Mouse (Mus musculus) embryonic facial prominence, embryonic 15.5 days (tissue): ENCODE data around the gene Evi2b. TPM values are rescaled to one million over a fixed set of nuclear protein-coding genes. Genes with fewer than 3 reads are reported as not detected.

Source experiments
- ATAC-seq: fragments of 200-750 bp; cut with Nextera tagmentation; 2 replicates; pipeline ENCODE4 v1.8.0; 2017; ENCODE audit warnings: low read depth, moderate TSS enrichment; ENCODE audit not compliant: insufficient number of reproducible peaks, low FRiP score, low TSS enrichment
- H3K27ac ChIP-seq: fragments of 300-500 bp; sonication (generic); replicated peaks from 2 replicates; pipeline ENCODE4 v1.5.1; 2015; ENCODE audit warnings: mild to moderate bottlenecking, inconsistent platforms
- H3K27me3 ChIP-seq: fragments of 300-500 bp; sonication (generic); 2 replicates; pipeline ENCODE4 v1.6.1; 2015; ENCODE audit warnings: inconsistent platforms
- H3K36me3 ChIP-seq: fragments of 300-500 bp; sonication (generic); 2 replicates; pipeline ENCODE4 v1.6.1; 2015; ENCODE audit warnings: mild to moderate bottlenecking, inconsistent platforms
- H3K4me1 ChIP-seq: fragments of 300-500 bp; sonication (generic); 2 replicates; pipeline ENCODE4 v1.6.1; 2015; ENCODE audit warnings: inconsistent platforms
- H3K4me2 ChIP-seq: fragments of 300-500 bp; sonication (generic); replicated peaks from 2 replicates; pipeline ENCODE4 v1.6.1; 2015; ENCODE audit warnings: mild to moderate bottlenecking, inconsistent platforms
- H3K4me3 ChIP-seq: fragments of 300-500 bp; sonication (generic); replicated peaks from 2 replicates; pipeline ENCODE4 v1.5.1; 2015; ENCODE audit warnings: mild to moderate bottlenecking, inconsistent platforms
- H3K9ac ChIP-seq: fragments of 300-500 bp; sonication (generic); 2 replicates; pipeline ENCODE4 v1.6.1; 2015; ENCODE audit warnings: inconsistent platforms
- H3K9me3 ChIP-seq: fragments of 300-500 bp; sonication (generic); replicated peaks from 2 replicates; pipeline ENCODE4 v1.6.1; 2016; ENCODE audit warnings: inconsistent platforms
- WGBS: fragments of 180-500 bp; shearing (Covaris S2); methylation state at CpG from one replicate; pipeline ENCODE4 v1.1.7; 2015; 5-methylcytosine and 5-hydroxymethylcytosine counted together
- polyA plus RNA-seq: library from polyadenylated mRNA; unstranded; fragments of >200 nt; fragmentation: Nextera tagmentation; extraction: Ambion mirVana; gene quantifications from 2 replicates; pipeline ENCODE4 v1.2.1, GENCODE M21; 2015

Gene Evi2b
- polyA plus RNA-seq, 1 experiment from 2014 or later: 1.6 TPM

DNA sequence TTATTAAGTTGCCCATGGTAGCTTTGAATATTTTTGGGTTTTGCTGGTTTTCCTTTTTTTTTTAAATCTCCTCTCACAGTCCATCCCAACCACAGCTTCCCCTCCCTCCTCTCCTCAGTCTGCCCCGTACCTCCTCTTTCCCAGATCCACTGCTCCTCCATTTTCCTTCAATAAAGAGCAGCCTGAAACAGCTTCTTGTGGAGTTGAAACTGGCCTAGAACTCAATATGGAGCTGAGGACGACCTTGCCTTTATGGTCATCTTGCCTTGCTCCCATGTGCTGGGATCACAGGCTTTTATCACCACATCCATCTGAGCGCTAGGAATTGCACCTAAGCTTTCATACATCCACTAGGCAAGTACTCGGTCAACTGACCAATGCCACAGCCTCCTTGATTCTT is 7.9 kb upstream of the Evi2b start:
- H3K27ac ChIP-seq: no peak overlapping the region
- no peak overlapping the region for H3K4me2 ChIP-seq
- H3K27me3 ChIP-seq: no peaks in the 10 kb centered on the region
- no peak overlapping the region for H3K4me3 ChIP-seq
- H3K36me3 ChIP-seq: no peaks in the 10 kb centered on the region; the same call in 1 of the 2 replicates
- H3K4me1 ChIP-seq: peaks cover 6% of the 10 kb centered on the region; the same call in 1 of the 2 replicates
- no peaks in the 10 kb centered on the region for H3K9me3 ChIP-seq
- 95% methylated on average over 4 of the region's 4 CpGs for WGBS
- no peak for ATAC-seq
- no peak overlapping the region for H3K9ac ChIP-seq

DNA sequence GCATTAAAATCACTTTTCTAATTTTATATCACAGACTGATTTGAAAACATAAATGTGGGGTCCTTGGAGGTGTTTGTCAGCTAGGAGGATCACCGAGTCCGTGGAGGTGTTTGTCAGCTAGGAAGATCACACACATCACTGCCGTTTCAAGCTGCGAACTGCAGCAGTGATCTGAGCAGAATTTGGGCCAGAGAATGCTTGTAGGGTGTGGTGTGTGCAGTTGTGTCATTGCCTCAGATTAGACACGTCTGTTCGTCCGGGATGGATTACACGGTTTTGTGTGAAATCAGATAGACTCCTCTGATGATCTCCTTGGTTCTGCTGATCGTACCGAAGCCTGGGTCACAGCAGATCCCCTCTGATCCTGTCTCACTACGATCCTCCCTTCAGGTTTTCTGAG is 7.2 kb upstream of the Evi2b start:
- no peak overlapping the region for H3K27ac ChIP-seq
- H3K4me2 ChIP-seq: no peak overlapping the region
- no peak for ATAC-seq
- H3K27me3 ChIP-seq: no peaks in the 10 kb centered on the region
- no peaks in the 10 kb centered on the region; the same call in 1 of the 2 replicates for H3K36me3 ChIP-seq
- peaks cover 6% of the 10 kb centered on the region; the same call in 1 of the 2 replicates for H3K4me1 ChIP-seq
- no peak overlapping the region for H3K9ac ChIP-seq
- 78% methylated on average over 11 of the region's 11 CpGs for WGBS
- H3K9me3 ChIP-seq: no peaks in the 10 kb centered on the region
- no peak overlapping the region for H3K4me3 ChIP-seq

DNA sequence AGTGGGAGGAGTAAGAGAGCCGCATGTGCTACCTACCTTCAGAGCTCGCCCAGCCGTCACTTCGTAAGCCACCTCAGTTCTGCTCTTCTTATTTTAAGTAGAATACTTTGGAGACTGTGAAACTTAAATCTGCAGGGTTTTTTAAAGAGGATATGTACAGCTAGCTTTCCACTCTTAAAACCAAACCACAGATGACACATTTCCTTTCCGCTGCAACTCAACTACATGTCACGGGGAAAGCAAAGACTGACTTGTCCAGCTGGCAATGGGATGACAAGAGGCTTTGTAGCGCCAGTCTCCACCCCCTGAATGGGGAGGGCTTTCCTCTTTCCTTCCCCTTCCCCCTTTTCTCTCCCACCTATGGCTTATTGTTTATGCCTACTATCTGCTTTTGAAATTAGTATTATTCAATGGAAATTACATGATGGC is 6.8 kb upstream of the Evi2b start, which contains the start of the genes Evi2 and Evi2a:
TSS of gene Evi2 (minus strand) at position 257 of the 429 bp plus-strand sequence.
TSS of gene Evi2a (minus strand) at position 277 of the 429 bp plus-strand sequence.
- Histone ChIP-seq H3K4me2 (no peak within 1 kb of the TSS), H3K4me1 (peaks cover 6% of the 10 kb centered on the region; the same call in 1 of the 2 replicates), H3K27ac (no peak within 1 kb of the TSS), H3K27me3 (no peaks in the 10 kb centered on the region), H3K9me3 (no peaks in the 10 kb centered on the region), H3K36me3 (no peaks in the 10 kb centered on the region; the same call in 1 of the 2 replicates), H3K9ac (no peak within 1 kb of the TSS), H3K4me3 (no peak within 1 kb of the TSS)
- ATAC-seq: no peak
- WGBS: 75% methylated on average over 7 of the region's 7 CpGs

DNA sequence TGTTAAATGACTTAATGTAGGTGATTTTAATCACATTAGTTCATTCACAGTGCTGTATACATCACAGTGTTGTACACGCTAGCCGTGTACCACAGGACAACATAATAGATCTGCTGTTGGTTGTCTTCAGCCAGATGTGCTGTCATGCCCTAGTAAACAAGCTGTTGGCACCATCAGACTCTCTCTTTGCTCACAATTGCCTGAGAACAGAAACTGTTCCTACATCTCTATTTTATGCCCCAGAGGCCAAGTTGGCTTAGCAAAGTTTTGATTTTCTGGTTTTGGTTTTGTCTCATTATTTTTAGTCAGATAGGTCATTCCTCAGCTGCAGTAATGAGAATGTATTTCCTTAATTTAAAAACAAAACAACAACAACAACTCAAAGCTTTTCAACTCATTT is 6.2 kb upstream of the Evi2b start:
- Histone ChIP-seq H3K9me3 (no peaks in the 10 kb centered on the region), H3K27me3 (no peaks in the 10 kb centered on the region), H3K4me3 (no peak overlapping the region), H3K36me3 (no peaks in the 10 kb centered on the region; the same call in 1 of the 2 replicates), H3K27ac (no peak overlapping the region), H3K9ac (no peak overlapping the region), H3K4me2 (no peak overlapping the region), H3K4me1 (peaks cover 6% of the 10 kb centered on the region; the same call in 1 of the 2 replicates)
- no peak for ATAC-seq
- WGBS: 74% methylated on average over 2 of the region's 2 CpGs

DNA sequence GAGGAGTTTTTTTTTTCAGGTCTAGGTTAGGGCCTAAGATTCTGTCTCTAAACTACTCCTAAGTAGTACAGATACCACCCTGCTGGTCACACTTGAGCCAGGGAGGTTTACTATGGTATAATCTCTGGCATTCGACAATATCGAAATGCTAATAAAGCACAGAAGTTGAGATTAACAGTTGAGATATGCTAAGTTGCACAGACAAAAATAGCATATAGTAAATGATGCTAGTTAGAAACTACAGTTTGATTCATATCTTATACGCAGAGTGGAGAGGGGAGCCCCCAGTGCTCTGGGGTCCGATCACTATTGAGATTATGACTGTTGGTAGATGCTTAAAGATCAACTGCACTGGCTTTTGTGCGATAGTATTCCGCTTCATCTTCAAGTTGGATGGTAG is 5.7 kb upstream of the Evi2b start:
- no peak for ATAC-seq
- peaks cover 5% of the 10 kb centered on the region; the same call in 1 of the 2 replicates for H3K4me1 ChIP-seq
- no peaks in the 10 kb centered on the region for H3K27me3 ChIP-seq

DNA sequence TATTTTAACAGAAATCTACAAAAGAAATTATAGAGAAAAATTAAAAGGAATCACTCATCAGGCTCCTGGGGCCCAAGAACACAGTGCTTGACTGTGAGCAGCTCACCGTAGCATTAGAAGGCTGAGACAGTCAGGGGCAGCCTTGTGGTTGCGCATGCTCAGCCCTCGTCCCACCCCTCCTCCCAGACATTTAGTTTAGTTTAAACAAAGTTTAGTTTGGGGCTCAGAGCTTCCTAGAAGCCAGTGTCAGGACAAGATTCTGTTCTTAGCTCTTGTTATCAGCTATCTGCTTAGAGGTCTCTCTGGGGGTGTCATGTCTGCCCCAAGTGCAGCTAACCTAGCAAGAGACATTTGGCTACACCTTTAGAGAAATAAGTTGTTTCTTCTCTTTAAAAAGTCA is 5.0 kb upstream of the Evi2b start:
- Histone ChIP-seq H3K4me1 (no peaks in the 10 kb centered on the region), H3K4me2 (no peak overlapping the region), H3K27ac (no peak overlapping the region), H3K27me3 (no peaks in the 10 kb centered on the region), H3K4me3 (no peak overlapping the region), H3K9ac (no peak overlapping the region), H3K9me3 (no peaks in the 10 kb centered on the region), H3K36me3 (no peaks in the 10 kb centered on the region; the same call in 1 of the 2 replicates)
- 87% methylated on average over 3 of the region's 3 CpGs for WGBS
- no peak for ATAC-seq

More for the DNA sequence above, 5.7 kb upstream of the Evi2b start:
- Histone ChIP-seq H3K9ac (no peak overlapping the region), H3K27ac (no peak overlapping the region), H3K4me3 (no peak overlapping the region), H3K9me3 (no peaks in the 10 kb centered on the region), H3K36me3 (no peaks in the 10 kb centered on the region; the same call in 1 of the 2 replicates), H3K4me2 (no peak overlapping the region)
- 89% methylated on average over 6 of the region's 6 CpGs for WGBS

DNA sequence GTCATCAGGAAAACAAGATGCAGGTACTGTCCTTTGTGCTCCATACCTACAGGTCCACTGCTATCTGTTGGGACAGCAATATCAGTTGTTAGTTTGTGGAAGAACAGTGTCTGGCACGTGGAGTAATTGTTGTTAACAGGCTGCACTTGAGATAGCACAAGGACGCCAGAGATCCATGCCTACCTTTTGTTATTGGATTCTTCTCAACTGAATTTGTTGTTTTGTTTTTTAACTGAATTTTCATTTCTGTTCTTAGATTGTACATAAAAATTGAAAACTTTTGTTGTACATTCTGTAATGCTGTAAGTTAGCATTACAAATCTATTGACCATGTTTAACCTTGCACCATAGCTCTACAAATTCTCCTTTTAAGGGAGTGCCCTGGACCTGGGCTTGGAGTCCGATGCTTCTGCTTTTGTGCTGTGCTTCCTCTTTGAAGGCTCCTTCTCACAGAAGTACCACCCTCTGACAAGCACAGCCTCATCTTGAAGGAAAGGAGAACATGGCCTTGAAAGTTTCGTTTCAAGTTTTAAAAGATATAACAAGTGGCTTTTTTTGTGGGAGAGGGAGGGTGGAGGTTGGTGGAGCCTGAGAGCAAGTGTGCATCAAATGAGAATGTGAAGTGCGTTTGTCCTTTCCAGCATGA is 4.3 kb upstream of the Evi2b start:
- no peak overlapping the region for H3K9ac ChIP-seq
- no peaks in the 10 kb centered on the region for H3K4me1 ChIP-seq
- H3K9me3 ChIP-seq: no peaks in the 10 kb centered on the region
- WGBS: 88% methylated on average over 5 of the region's 5 CpGs
- no peaks in the 10 kb centered on the region; the same call in 1 of the 2 replicates for H3K36me3 ChIP-seq
- H3K27me3 ChIP-seq: no peaks in the 10 kb centered on the region
- no peak overlapping the region for H3K27ac ChIP-seq
- no peak overlapping the region for H3K4me2 ChIP-seq
- no peak for ATAC-seq
- no peak overlapping the region for H3K4me3 ChIP-seq

DNA sequence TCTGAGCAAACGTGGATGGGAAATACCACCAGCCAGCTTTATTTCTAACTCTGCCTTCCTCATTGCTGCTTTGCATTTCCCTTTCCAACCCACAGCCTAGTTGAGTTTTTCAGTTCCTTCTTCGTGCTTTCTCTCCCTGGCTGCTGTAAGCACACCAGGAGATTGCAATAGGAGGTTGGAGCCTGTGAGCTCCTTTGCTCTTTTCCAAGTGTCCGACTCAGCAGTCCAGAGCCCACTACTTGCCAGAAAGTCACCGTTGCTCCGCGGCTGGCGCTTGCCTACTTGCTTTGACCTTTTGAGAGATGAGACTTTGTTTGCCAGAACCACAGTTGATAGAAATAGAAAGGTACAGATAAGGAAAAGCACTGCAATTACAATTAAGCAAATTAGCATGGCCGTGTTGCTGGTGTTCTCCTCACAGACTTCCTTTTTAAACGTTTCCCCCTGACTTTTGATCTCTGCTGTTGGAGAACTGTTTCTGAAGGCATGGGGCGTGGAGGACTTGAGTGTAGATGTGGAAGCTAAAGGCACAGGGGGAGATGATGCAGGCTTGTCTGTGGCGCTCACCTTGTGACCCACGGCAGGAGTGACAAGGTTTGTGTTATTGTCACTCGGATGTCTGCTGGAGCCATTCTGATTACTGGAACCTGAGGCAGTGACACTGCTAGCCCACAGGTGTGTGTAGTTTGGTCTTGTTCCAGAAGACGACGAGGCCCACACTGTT is 3.6 kb upstream of the Evi2b start:
- no peak overlapping the region for H3K4me3 ChIP-seq
- no peak overlapping the region for H3K4me2 ChIP-seq
- no peak overlapping the region for H3K9ac ChIP-seq
- H3K4me1 ChIP-seq: no peaks in the 10 kb centered on the region
- H3K27ac ChIP-seq: no peak overlapping the region
- ATAC-seq: no peak
- no peaks in the 10 kb centered on the region; the same call in 1 of the 2 replicates for H3K36me3 ChIP-seq
- no peaks in the 10 kb centered on the region for H3K9me3 ChIP-seq
- no peaks in the 10 kb centered on the region for H3K27me3 ChIP-seq
- 77% methylated on average over 15 of the region's 15 CpGs for WGBS

DNA sequence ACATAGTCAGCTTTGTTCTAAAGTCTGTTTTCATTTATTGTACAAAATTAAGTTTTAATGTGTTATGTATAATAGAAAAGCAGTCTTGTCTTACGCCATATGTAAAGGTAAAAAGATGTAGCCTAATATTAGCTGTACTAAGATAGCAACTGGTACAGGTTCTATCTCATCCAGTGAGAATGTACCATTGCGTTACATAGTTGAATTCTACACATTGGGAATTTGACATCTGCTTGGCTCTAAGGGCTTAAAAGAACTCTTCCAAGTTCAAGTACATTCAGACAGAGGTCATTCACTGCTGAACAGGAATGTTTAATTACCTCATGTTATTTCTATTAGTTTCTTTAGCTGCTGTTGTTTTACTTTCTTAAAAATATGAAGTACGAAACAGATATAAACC is 3.0 kb upstream of the Evi2b start:
- Histone ChIP-seq H3K9me3 (no peaks in the 10 kb centered on the region), H3K4me3 (no peak overlapping the region), H3K4me1 (no peaks in the 10 kb centered on the region), H3K9ac (no peak overlapping the region), H3K27ac (no peak overlapping the region), H3K4me2 (no peak overlapping the region), H3K27me3 (no peaks in the 10 kb centered on the region), H3K36me3 (no peaks in the 10 kb centered on the region; the same call in 1 of the 2 replicates)
- no peak for ATAC-seq
- 89% methylated on average over 3 of the region's 3 CpGs for WGBS

DNA sequence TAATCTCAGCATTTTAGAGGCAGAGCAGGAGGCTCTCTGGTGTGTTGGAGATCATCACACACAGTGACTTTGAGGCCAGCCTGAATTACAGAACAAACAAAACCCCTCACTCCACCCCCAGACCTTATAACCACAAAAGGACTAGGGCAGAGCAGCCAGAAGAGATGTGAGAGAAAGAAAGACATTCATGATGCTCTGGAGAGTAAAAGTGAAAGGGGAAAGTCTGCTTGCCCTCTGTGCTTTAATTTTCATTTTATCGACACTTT is 681 bp upstream of the Evi2b start:
- no peak for ATAC-seq
- H3K27me3 ChIP-seq: no peaks in the 10 kb centered on the region
- no peaks in the 10 kb centered on the region for H3K4me1 ChIP-seq
- no peak overlapping the region for H3K4me2 ChIP-seq
- no peaks in the 10 kb centered on the region for H3K9me3 ChIP-seq
- no peak overlapping the region for H3K9ac ChIP-seq
- no peaks in the 10 kb centered on the region; the same call in 1 of the 2 replicates for H3K36me3 ChIP-seq
- no peak overlapping the region for H3K4me3 ChIP-seq
- WGBS: 79% methylated on average over 1 of the region's 1 CpGs
- no peak overlapping the region for H3K27ac ChIP-seq

DNA sequence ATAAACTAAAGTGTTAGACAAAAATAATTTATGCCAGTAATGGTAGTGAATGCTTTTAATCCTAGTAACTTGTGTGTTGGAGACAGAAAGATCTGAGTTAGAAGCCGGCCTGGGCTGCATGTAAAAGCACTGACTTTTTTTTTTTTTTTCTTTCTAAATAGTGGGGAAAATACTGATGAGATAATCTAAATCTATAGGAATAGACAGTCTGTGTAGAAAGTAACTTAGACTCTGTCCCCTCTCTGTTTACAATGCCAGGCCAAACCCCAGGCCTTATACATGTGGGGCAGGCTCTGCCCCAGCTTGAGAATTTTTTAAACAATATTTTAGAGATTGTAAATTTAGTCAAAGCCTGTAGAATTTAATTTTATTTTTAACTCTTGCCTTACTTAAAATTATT is 618 bp downstream of the Evi2b start:
- H3K9ac ChIP-seq: no peak overlapping the region
- WGBS: 88% methylated on average over 1 of the region's 1 CpGs
- no peak overlapping the region for H3K4me3 ChIP-seq
- no peaks in the 10 kb centered on the region for H3K27me3 ChIP-seq
- ATAC-seq: no peak
- H3K4me1 ChIP-seq: no peaks in the 10 kb centered on the region
- no peaks in the 10 kb centered on the region for H3K9me3 ChIP-seq
- no peaks in the 10 kb centered on the region; the same call in 1 of the 2 replicates for H3K36me3 ChIP-seq
- no peak overlapping the region for H3K4me2 ChIP-seq
- no peak overlapping the region for H3K27ac ChIP-seq
